Mouse (Mus musculus) kidney, postnatal 0 days (tissue): ENCODE data around the gene Crkl. TPM values are rescaled to one million over a fixed set of nuclear protein-coding genes. Genes with fewer than 3 reads are reported as not detected.

ENCODE experiments used
- ATAC-seq: fragments of 200-750 bp; cut with Nextera tagmentation; replicated peaks from 2 replicates; pipeline ENCODE4 v1.8.0; 2017; ENCODE audit warnings: low read depth, moderate number of reproducible peaks, moderate TSS enrichment, moderate library complexity; ENCODE audit not compliant: low FRiP score
- DNase-seq: peaks from one replicate; pipeline ENCODE4 v3.0.0-alpha.2; 2016; ENCODE audit warnings: low spot score
- H3K27ac ChIP-seq: fragments of 300-500 bp; sonication (generic); 2 replicates; pipeline ENCODE4 v1.5.1; 2014; ENCODE audit warnings: mild to moderate bottlenecking
- H3K27me3 ChIP-seq: fragments of 300-500 bp; sonication (generic); 2 replicates; pipeline ENCODE4 v1.6.1; 2014; ENCODE audit warnings: low read length, mixed read lengths; ENCODE audit not compliant: insufficient read depth
- H3K36me3 ChIP-seq: fragments of 300-500 bp; sonication (generic); 2 replicates; pipeline ENCODE4 v1.6.1; 2014; ENCODE audit warnings: low read length, mixed read lengths; ENCODE audit not compliant: insufficient read depth
- H3K4me1 ChIP-seq: fragments of 300-500 bp; sonication (generic); replicated peaks from 2 replicates; pipeline ENCODE4 v1.6.1; 2014; ENCODE audit warnings: antibody characterized with exemption, low read length, mixed read lengths; ENCODE audit not compliant: insufficient read depth
- H3K4me2 ChIP-seq: fragments of 300-500 bp; sonication (generic); 2 replicates; pipeline ENCODE4 v1.6.1; 2014; ENCODE audit warnings: mild to moderate bottlenecking, low read length, moderate library complexity, mixed read lengths
- H3K4me3 ChIP-seq: fragments of 300-500 bp; sonication (generic); replicated peaks from 2 replicates; pipeline ENCODE4 v1.5.1; 2014; ENCODE audit warnings: low read depth, low read length
- H3K9ac ChIP-seq: fragments of 300-500 bp; sonication (generic); 2 replicates; pipeline ENCODE4 v1.6.1; 2014; ENCODE audit warnings: low read depth, low read length
- H3K9me3 ChIP-seq: fragments of 300-500 bp; sonication (generic); replicated peaks from 2 replicates; pipeline ENCODE4 v1.6.1; 2016; ENCODE audit warnings: low read length, inconsistent platforms, mixed read lengths
- CTCF ChIP-seq: IDR thresholded peaks from 2 replicates; pipeline ENCODE4 v1.5.1; 2016; ENCODE audit warnings: antibody characterized with exemption, low read depth, mild to moderate bottlenecking, moderate library complexity
- WGBS: fragments of 180-500 bp; shearing (Covaris S2); extraction: QIAGEN DNeasy Blood & Tissue Kit; methylation state at CpG from one replicate; pipeline ENCODE4 v1.1.7; 2014; 5-methylcytosine and 5-hydroxymethylcytosine counted together
- polyA plus RNA-seq: library from polyadenylated mRNA; unstranded; fragments of >200 nt; fragmentation: Nextera tagmentation; extraction: Ambion mirVana; gene quantifications from 2 replicates; pipeline ENCODE4 v1.2.1, GENCODE M21; 2015

The Crkl gene
- polyA plus RNA-seq, 1 experiment from 2014 or later = 51.3 TPM

GRCm38 (mm10) chr16:17461596-17461995 lies 9.8 kb downstream of the Crkl start:
- Histone ChIP-seq H3K4me1 (no peaks in the 10 kb centered on the region), H3K27me3 (no peaks in the 10 kb centered on the region), H3K36me3 (peaks cover 3% of the 10 kb centered on the region; the same call in 1 of the 2 replicates), H3K4me3 (no peak overlapping the region), H3K9me3 (no peaks in the 10 kb centered on the region), H3K4me2 (no peak overlapping the region), H3K9ac (no peak overlapping the region), H3K27ac (no peak overlapping the region)
- no peak for DNase-seq
- TF ChIP-seq CTCF = no peak
- WGBS = 86% methylated on average over 1 of the region's 1 CpGs
- ATAC-seq = no peak

- Histone ChIP-seq H3K27ac (no peak overlapping the region), H3K9me3 (no peaks in the 10 kb centered on the region), H3K4me3 (no peak overlapping the region), H3K4me2 (no peak overlapping the region), H3K27me3 (no peaks in the 10 kb centered on the region), H3K36me3 (no peaks in the 10 kb centered on the region), H3K4me1 (no peaks in the 10 kb centered on the region), H3K9ac (no peak overlapping the region)
- DNase-seq (no peak), ATAC-seq (no peak)
- TF ChIP-seq CTCF = no peak
- 91% methylated on average over 2 of the region's 2 CpGs for WGBS
These were observed 11.4 kb downstream of the Crkl start for GRCm38 (mm10) chr16:17463184-17463583.

- no peaks in the 10 kb centered on the region for H3K9me3 ChIP-seq
- TF ChIP-seq CTCF = no peak
- H3K4me3 ChIP-seq = no peak overlapping the region
- ATAC-seq = no peak
- WGBS = 82% methylated on average over 4 of the region's 4 CpGs
- no peak for DNase-seq
- peaks cover 11% of the 10 kb centered on the region for H3K36me3 ChIP-seq
- H3K27ac ChIP-seq = no peak overlapping the region
- H3K4me2 ChIP-seq = no peak overlapping the region
- H3K27me3 ChIP-seq = no peaks in the 10 kb centered on the region
- H3K4me1 ChIP-seq = no peaks in the 10 kb centered on the region
- no peak overlapping the region for H3K9ac ChIP-seq
These were observed 15.3 kb downstream of the Crkl start for GRCm38 (mm10) chr16:17466875-17467663.

- Histone ChIP-seq H3K9ac (no peak overlapping the region), H3K27me3 (no peaks in the 10 kb centered on the region), H3K27ac (no peak overlapping the region), H3K9me3 (no peaks in the 10 kb centered on the region), H3K4me3 (no peak overlapping the region), H3K36me3 (peaks cover 11% of the 10 kb centered on the region), H3K4me2 (no peak overlapping the region), H3K4me1 (no peaks in the 10 kb centered on the region)
- TF ChIP-seq CTCF = no peak
- ATAC-seq (no peak), DNase-seq (no peak)
- WGBS = 87% methylated on average over 6 of the region's 6 CpGs
These were observed 20.7 kb downstream of the Crkl start for GRCm38 (mm10) chr16:17472498-17472897.

GRCm38 (mm10) chr16:17474091-17474490 lies 22.3 kb downstream of the Crkl start:
- Histone ChIP-seq H3K9ac (no peak overlapping the region), H3K4me3 (no peak overlapping the region), H3K9me3 (no peaks in the 10 kb centered on the region), H3K4me1 (no peaks in the 10 kb centered on the region), H3K36me3 (peaks cover 10% of the 10 kb centered on the region), H3K4me2 (no peak overlapping the region), H3K27ac (no peak overlapping the region), H3K27me3 (no peaks in the 10 kb centered on the region)
- TF ChIP-seq CTCF = peak; percentile 78
- ATAC-seq (no peak), DNase-seq (peak; percentile 62)

- H3K4me1 ChIP-seq = no peaks in the 10 kb centered on the region
These were observed 23.0 kb downstream of the Crkl start for GRCm38 (mm10) chr16:17474761-17475160.

More at GRCm38 (mm10) chr16:17474761-17475160, 23.0 kb downstream of the Crkl start:
- Histone ChIP-seq H3K27ac (no peak overlapping the region), H3K9me3 (no peaks in the 10 kb centered on the region), H3K4me2 (no peak overlapping the region), H3K36me3 (0 out of 2 replicates have a peak, but pooled peaks cover 6% of the 10 kb centered on the region), H3K27me3 (no peaks in the 10 kb centered on the region), H3K4me3 (no peak overlapping the region), H3K9ac (no peak overlapping the region)
- WGBS = 82% methylated on average over 2 of the region's 2 CpGs
- ATAC-seq (no peak), DNase-seq (no peak)
- no peak for TF ChIP-seq CTCF
